Mouse (Mus musculus) bone marrow macrophage, adult 2 months (primary cell): Measurements from ENCODE around the gene Cript. TPM values are rescaled to one million over a fixed set of nuclear protein-coding genes. Genes with fewer than 3 reads are reported as not detected.

Experiments used
- H3K27ac ChIP-seq: 2 replicates; pipeline ENCODE4 v1.5.1; 2012; ENCODE audit warnings: low read depth, low read length; ENCODE audit not compliant: insufficient read depth
- H3K4me1 ChIP-seq: 2 replicates; pipeline ENCODE4 v1.6.1; 2012; ENCODE audit warnings: low read length; ENCODE audit not compliant: control insufficient read depth, insufficient read depth
- H3K4me3 ChIP-seq: 2 replicates; pipeline ENCODE4 v1.5.1; 2012; ENCODE audit warnings: mild to moderate bottlenecking, low read length, moderate library complexity; ENCODE audit not compliant: insufficient read depth
- CTCF ChIP-seq: IDR thresholded peaks from 2 replicates; pipeline ENCODE4 v1.5.1; 2012; ENCODE audit warnings: low read depth, mild to moderate bottlenecking, low read length, moderate library complexity
- POLR2A ChIP-seq: IDR thresholded peaks from 2 replicates; pipeline ENCODE4 v1.6.1; 2012; ENCODE audit warnings: mild to moderate bottlenecking, low read depth, low read length, borderline replicate concordance
- polyA plus RNA-seq: library from polyadenylated mRNA; stranded (reverse); fragments of >200 nt; gene quantifications from 2 replicates; pipeline ENCODE4 v1.2.4, GENCODE M21; 2012; ENCODE audit not compliant: missing spikeins, insufficient read depth, insufficient read length

Gene Cript
- polyA plus RNA-seq, 1 experiment = 60.7 TPM

DNA sequence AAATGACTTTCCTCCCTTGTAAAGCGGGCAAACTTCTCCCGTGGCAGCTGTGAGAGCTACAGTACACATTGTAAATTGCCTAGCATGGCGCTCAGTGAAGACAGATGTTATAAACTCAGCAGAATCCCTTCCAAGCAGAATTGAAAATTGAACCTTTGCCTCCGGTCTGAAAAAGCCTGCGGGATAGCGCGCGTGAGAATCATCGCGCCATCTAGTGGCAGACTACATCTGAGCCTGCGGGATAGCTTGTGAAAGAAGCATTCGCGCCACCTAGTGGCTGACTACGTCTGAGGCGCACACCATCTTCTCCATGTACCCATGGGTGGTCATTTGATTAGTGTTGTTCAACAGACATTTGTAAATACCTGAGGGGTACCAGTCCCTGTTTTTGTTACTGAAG, 19.0 kb downstream of the Cript start:
- no peaks in the 10 kb centered on the region for H3K4me1 ChIP-seq
- TF ChIP-seq CTCF = peak; percentile 100
- no peak for TF ChIP-seq POLR2A
- no peak overlapping the region for H3K27ac ChIP-seq
- no peak overlapping the region for H3K4me3 ChIP-seq

DNA sequence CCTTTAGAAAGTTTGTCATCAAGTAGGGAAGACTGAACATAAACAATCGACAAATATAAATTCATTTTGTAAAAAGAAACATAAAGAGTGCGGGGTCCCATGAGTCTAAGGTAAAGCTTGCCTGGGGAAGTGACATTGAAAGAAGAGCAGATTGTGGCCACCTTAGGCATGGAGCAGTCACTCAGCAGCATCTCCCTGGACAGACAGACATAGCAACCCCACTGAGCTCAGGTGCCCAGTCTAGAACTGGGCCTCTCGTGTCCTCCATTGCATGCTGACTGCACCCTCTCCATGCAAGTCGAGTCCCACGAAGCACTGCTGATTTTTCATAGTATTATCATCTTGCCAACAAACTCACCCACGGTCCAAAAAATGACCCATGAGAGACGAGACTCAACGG, 19.4 kb downstream of the Cript start:
- H3K27ac ChIP-seq = no peak overlapping the region
- no peaks in the 10 kb centered on the region for H3K4me1 ChIP-seq
- no peak for TF ChIP-seq POLR2A
- TF ChIP-seq CTCF = no peak
- no peak overlapping the region for H3K4me3 ChIP-seq

DNA sequence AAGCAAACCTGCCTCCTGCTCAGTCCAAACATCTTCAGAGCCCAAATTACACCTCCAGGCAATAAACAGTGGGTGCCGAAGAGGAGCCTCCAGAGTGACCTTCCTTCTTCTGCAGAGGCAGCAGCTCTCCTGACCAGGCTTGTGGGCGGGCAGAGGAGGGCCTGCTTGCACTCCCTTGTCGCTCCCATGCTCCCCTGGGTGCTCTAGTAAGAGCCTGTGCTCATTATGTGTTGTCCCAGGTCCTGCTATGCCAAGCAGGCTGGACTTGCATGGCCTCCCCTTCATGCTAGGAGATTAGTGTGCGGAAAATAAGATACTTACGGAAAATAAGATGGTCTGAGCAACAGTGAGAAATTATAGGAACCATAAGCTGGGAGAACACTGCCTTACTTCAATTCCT, 24.3 kb downstream of the Cript start:
- H3K4me1 ChIP-seq = peaks cover 15% of the 10 kb centered on the region
- TF ChIP-seq CTCF = no peak
- TF ChIP-seq POLR2A = no peak
- no peak overlapping the region for H3K4me3 ChIP-seq
- no peak overlapping the region for H3K27ac ChIP-seq

DNA sequence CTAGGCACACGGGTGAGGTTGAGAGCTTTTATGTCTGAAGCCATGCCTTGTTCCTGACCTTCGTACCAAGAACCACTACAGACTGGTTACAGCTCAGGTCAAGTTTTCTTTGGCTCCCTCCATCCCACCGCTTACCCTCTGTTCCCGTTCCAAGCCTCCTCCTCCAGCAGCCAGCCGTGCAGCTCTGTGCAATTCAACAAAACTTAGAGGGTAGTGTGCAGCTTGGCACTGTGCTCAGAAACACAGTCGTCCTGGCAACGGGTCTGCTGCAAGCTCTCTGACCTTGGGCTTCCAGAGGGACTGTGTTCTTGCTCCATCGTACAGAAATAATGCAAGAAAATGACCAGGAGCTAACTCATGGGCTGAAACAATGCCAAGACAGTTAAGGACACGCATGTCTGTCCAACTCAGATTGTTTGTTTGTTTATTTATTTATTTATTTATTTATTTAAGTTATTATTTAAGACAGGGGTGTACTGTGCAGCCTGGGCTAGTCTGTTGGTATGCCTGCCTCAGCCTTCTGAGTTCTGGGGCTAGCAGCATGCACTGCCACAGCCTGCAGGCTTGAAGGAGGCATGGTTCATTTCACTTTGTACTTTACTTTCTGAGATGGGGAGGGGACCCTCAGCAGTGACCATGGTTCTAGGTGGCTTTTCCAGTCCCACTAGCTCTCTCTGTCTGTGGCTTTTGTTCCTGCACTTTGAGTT, 25.3 kb downstream of the Cript start:
- H3K4me3 ChIP-seq = no peak overlapping the region
- peaks cover 24% of the 10 kb centered on the region for H3K4me1 ChIP-seq
- TF ChIP-seq POLR2A (no peak), CTCF (no peak)
- no peak overlapping the region for H3K27ac ChIP-seq

DNA sequence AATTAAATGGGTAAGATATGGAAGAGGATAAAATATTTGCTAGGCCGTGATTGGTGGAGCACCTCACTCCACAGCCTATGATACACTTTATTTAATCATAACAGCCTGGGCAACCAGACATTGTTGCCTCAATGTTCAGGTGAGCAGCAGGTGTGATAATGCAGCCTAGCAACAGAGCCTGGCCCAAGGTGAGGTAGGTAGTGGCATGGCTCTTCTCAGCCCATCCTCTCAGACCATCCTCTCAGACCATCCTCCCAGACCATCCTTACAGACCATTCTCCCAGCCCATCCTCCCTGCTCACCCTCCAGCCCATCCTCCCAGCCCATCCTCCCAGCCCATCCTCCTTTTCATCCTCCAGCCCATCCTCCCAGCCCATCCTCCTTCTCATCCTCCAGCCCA, 26.3 kb downstream of the Cript start:
- Histone ChIP-seq H3K4me1 (peaks cover 32% of the 10 kb centered on the region), H3K27ac (no peak overlapping the region), H3K4me3 (no peak overlapping the region)
- TF ChIP-seq CTCF (no peak), POLR2A (no peak)

DNA sequence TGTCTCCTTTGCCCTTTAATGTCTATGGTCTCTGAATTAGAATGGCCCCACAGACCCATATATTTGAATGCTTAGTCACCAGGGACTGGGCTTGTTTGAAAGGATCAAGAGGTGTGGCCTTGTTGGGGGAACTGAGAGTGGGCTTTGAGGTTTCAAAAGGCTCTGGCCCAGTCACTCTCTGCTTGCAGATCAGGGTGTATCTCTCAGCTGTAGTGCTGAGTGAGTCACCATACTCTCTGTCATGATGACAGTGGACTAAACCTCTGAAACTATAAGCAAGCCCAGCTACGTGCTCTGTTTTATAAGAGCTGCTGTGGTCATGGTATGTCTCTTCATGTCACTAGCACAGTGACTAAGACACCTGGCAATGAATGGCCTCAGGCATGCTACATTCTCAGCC, 27.1 kb downstream of the Cript start:
- TF ChIP-seq CTCF (no peak), POLR2A (no peak)
- Histone ChIP-seq H3K4me3 (no peak overlapping the region), H3K27ac (peak overlapping the region; percentile 5; the same call in 1 of the 2 replicates), H3K4me1 (peaks cover 32% of the 10 kb centered on the region)

DNA sequence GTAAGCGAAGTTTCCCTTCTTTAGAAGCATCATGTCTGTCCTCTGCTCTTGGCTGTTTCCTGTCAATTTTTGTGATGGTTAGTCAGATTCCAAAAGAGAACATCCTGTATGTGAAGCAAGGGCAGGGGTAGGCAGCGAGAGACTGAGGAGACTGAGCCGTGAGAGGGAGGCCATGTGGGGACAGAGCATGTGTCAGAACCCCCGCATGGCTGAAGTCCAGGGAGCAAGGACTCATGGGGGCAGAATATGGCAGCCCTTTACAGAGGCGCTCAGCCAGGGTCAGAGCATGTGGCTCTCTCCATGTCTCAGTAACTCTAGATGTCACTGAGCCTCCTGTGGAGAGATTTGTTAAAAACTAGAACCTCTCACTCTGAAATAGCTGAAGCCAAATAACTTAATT, 28.6 kb downstream of the Cript start:
- peak overlapping the region; percentile 80 for H3K27ac ChIP-seq

DNA sequence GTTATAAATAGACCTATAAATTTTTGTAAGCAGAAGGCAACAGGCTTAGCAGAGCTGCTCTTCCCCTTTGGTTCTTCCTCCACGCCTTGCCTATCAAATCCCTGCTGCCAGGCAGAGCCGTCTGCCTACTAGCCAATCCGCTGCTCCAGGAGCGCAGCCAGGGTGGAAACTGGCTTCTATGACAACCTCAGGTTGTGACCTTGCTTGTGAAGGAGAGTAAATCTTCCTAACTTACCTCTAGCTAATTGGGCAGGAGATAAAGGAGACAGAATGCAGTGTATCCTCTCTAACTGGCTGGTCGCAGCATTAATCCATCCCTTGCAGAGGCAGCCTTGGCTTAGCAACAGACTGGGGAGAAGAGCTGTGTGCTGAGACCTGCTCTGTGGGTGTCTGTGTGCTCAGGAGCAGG, 29.7 kb downstream of the Cript start:
- peak overlapping the region; percentile 80 for H3K27ac ChIP-seq
- H3K4me3 ChIP-seq = no peak overlapping the region
- TF ChIP-seq POLR2A (no peak), CTCF (no peak)
- H3K4me1 ChIP-seq = peaks cover 32% of the 10 kb centered on the region

More for the DNA sequence above, 28.6 kb downstream of the Cript start:
- TF ChIP-seq POLR2A (no peak), CTCF (no peak)
- Histone ChIP-seq H3K4me3 (no peak overlapping the region), H3K4me1 (peaks cover 32% of the 10 kb centered on the region)

DNA sequence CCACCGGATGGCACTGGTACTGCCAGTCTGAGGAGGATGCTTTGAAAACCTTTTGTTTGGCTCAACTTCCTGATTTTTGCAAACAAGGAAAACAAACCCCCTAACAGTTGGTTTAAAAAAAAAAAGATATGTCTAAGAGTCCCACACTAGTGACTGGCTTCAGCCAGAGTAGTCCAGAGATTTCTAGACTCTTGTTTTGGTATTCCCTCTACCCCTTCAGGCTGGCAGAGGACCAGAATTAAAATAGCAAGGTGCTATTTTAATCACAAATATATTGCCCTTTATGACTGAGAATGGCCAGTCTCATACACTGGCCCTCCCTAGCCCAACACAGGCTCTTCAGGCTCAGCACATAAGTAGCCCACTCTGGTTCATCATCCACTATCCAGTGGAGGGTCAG, 30.3 kb downstream of the Cript start:
- peaks cover 32% of the 10 kb centered on the region for H3K4me1 ChIP-seq
- H3K4me3 ChIP-seq = no peak overlapping the region
- peak overlapping the region; percentile 80 for H3K27ac ChIP-seq
- TF ChIP-seq POLR2A = no peak
- TF ChIP-seq CTCF = no peak

DNA sequence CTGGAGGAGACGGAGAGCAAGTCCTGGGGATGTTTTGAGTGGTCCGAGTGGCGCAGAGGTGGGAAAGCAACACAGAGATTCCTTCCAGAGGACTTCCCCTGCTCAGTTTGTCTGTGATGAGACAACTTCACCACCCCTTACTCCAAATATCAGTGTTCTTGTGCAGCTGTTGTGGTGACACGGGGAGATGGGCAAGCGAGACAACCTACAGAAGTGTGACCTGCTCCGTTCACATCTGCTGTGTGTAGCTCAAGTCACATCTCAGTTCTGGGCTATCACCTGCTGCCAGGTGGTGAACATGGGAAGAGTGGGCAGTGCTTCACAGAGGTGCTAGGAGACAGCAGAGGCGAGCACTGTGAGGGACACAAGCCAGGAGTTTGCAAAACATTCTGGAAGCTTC, 31.4 kb downstream of the Cript start:
- H3K27ac ChIP-seq = no peak overlapping the region
- TF ChIP-seq POLR2A = no peak
- no peak for TF ChIP-seq CTCF

More for the DNA sequence above, 31.4 kb downstream of the Cript start:
- H3K4me1 ChIP-seq = peaks cover 32% of the 10 kb centered on the region
- no peak overlapping the region for H3K4me3 ChIP-seq
